Mouse (Mus musculus) kidney, adult 2 months (tissue): ENCODE results near the gene Gm21680.
"Not testable (repeated sequence)": the region's sequence is repeated elsewhere in the genome, so short reads cannot be mapped to it uniquely, and the experiment has no call there.

Experiments used
- CTCF ChIP-seq: fragments of 200-500 bp; conservative IDR thresholded peaks from 2 replicates; pipeline ENCODE4 v1.5.1; 2011; ENCODE audit warnings: low read depth, mild to moderate bottlenecking, control low read depth, low read length, moderate library complexity, mixed read lengths; ENCODE audit not compliant: insufficient read depth, insufficient read length
- POLR2A ChIP-seq: fragments of 200-500 bp; IDR thresholded peaks from one replicate; pipeline ENCODE4 v1.6.1; 2011; ENCODE audit warnings: low read depth, low read length, control low read depth

GRCm38 (mm10) chr5:25956611-25957010, 15.9 kb downstream of the Gm21680 start:
- TF ChIP-seq CTCF, POLR2A: not testable (repeated sequence)
